Mouse (Mus musculus) lung, adult 2 months (tissue): ENCODE measurements at regions not wholly inside any gene's neighbourhood (a gene's known extent, or its start where the extent isn't known, plus 50 kb on each side); places are given as distances from the start of the nearest gene placed in this dataset.

Experiments used
- CTCF ChIP-seq: fragments of 200-500 bp; IDR thresholded peaks from 2 replicates; pipeline ENCODE4 v1.5.1; 2011; ENCODE audit warnings: mild to moderate bottlenecking, low read length, control low read depth; ENCODE audit not compliant: insufficient read depth
- POLR2A ChIP-seq: fragments of 200-500 bp; IDR thresholded peaks from 2 replicates; pipeline ENCODE4 v1.6.1; 2011; ENCODE audit warnings: low read depth, mild to moderate bottlenecking, control low read depth, low read length, borderline replicate concordance; ENCODE audit errors: extremely low read depth

DNA sequence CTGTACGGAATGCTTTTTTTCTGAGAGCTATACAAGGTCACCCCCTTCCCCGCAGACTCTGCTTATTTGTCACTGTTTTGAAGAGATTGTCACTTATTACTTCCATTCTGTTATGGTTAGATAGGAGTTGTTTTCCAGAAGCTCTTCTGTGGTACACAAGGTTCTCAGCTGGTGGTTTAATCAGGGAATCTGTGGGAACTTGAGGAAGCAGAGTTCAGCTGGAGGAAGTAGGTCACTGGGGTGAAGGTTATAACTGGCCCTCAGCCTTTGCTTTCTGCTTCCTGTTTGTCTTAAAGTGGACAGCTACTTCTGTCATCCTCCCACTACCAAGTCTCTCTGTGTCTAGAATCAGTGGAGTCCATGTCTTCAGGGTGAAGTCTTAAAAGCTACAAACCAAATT lies 143.4 kb upstream of the Gm10131 start:
- TF ChIP-seq POLR2A: no peak
- TF ChIP-seq CTCF: no peak
